Mouse (Mus musculus) midbrain, embryonic 16.5 days (tissue): ENCODE data around the gene Ogfod1. TPM values are rescaled to one million over a fixed set of nuclear protein-coding genes. Genes with fewer than 3 reads are reported as not detected.

Experiments
- ATAC-seq: fragments of 200-750 bp; cut with Nextera tagmentation; 2 replicates; pipeline ENCODE4 v1.8.0; 2017; ENCODE audit warnings: moderate TSS enrichment
- H3K27ac ChIP-seq: fragments of 300-500 bp; sonication (generic); 2 replicates; pipeline ENCODE4 v1.5.1; 2014; ENCODE audit warnings: mild to moderate bottlenecking, low read length, mixed read lengths
- H3K27me3 ChIP-seq: fragments of 300-500 bp; sonication (generic); 2 replicates; pipeline ENCODE4 v1.6.1; 2014; ENCODE audit warnings: low read depth, low read length, mixed read lengths; ENCODE audit not compliant: control insufficient read depth, insufficient read depth
- H3K36me3 ChIP-seq: fragments of 300-500 bp; sonication (generic); 2 replicates; pipeline ENCODE4 v1.6.1; 2014; ENCODE audit warnings: mild to moderate bottlenecking, low read length, moderate library complexity, mixed read lengths; ENCODE audit not compliant: control insufficient read depth, insufficient read depth
- H3K4me1 ChIP-seq: fragments of 300-500 bp; sonication (generic); 2 replicates; pipeline ENCODE4 v1.6.1; 2014; ENCODE audit warnings: mild to moderate bottlenecking, low read length, mixed read lengths; ENCODE audit not compliant: control insufficient read depth, insufficient read depth
- H3K4me2 ChIP-seq: fragments of 300-500 bp; sonication (generic); 2 replicates; pipeline ENCODE4 v1.6.1; 2014; ENCODE audit warnings: mild to moderate bottlenecking, low read length, mixed read lengths
- H3K4me3 ChIP-seq: fragments of 300-500 bp; sonication (generic); 2 replicates; pipeline ENCODE4 v1.5.1; 2014; ENCODE audit warnings: low read depth, mild to moderate bottlenecking, low read length, moderate library complexity, mixed read lengths
- H3K9ac ChIP-seq: fragments of 300-500 bp; sonication (generic); 2 replicates; pipeline ENCODE4 v1.6.1; 2014; ENCODE audit warnings: low read depth, low read length, mixed read lengths
- H3K9me3 ChIP-seq: fragments of 300-500 bp; sonication (generic); replicated peaks from 2 replicates; pipeline ENCODE4 v1.6.1; 2014; ENCODE audit warnings: mild to moderate bottlenecking, low read length, mixed read lengths; ENCODE audit not compliant: control insufficient read depth, poor library complexity, severe bottlenecking
- WGBS: fragments of 180-500 bp; shearing (Covaris S2); extraction: QIAGEN DNeasy Blood & Tissue Kit; methylation state at CpG from one replicate; pipeline ENCODE4 v1.1.7; 2014; 5-methylcytosine and 5-hydroxymethylcytosine counted together
- polyA plus RNA-seq: library from polyadenylated mRNA; unstranded; fragments of >200 nt; fragmentation: Nextera tagmentation; extraction: Ambion mirVana; gene quantifications from 2 replicates; pipeline ENCODE4 v1.2.1, GENCODE M21; 2015

Gene Ogfod1
- polyA plus RNA-seq, result 18.0 and 18.3 TPM in 2 replicates

DNA sequence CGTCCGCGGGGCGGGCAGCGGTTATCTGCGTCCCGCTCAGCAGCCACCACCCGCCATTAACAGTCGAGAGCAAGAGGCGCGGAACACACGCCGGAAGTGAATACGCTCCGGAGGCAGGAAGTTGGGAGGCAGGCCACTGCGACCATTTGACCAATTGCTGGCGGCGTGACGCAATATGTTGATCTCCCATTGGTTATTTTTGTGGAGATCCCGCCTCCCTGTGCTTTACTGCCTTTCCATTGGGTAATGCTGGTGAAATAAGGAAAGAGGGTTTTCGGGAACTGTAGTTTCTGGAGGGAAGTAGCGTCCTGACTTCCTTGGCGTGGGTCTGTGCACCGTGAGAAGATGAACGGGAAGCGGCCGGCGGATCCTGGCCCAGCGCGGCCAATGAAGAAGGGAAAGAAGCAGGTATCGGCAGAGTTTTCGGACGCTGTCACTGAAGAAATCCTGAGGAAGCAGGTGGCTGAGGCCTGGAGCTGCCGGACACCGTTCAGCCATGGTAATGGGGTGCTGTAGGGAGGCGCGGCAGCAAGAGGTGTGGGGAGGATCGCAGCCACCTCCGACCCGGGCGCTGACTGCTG is at the start of gene Ogfod1, which contains the start of gene Nudt21:
Gene Ogfod1, plus strand, starts transcription at position 255 of the 581 bp plus-strand sequence.
Gene Nudt21, minus strand, starts transcription at position 88 of the 581 bp plus-strand sequence.
- under 1% methylated on average over 36 of the region's 41 CpGs for WGBS
- H3K27ac ChIP-seq, result peak within 1 kb of the TSS; percentile 82
- no peaks in the 10 kb centered on the region for H3K9me3 ChIP-seq
- peak within 1 kb of the TSS; percentile 85 for H3K4me3 ChIP-seq
- H3K36me3 ChIP-seq, result no peaks in the 10 kb centered on the region
- peaks cover 39% of the 10 kb centered on the region for H3K4me1 ChIP-seq
- H3K27me3 ChIP-seq, result no peaks in the 10 kb centered on the region
- H3K4me2 ChIP-seq, result peak within 1 kb of the TSS; percentile 93
- ATAC-seq, result peak; percentile 98
- peak within 1 kb of the TSS; percentile 79 for H3K9ac ChIP-seq

GRCm38 (mm10) chr8:93989739-93990138 is 47.3 kb upstream of the Ogfod1 start:
- Histone ChIP-seq H3K27ac (no peak overlapping the region), H3K4me3 (no peak overlapping the region), H3K4me1 (no peaks in the 10 kb centered on the region), H3K4me2 (no peak overlapping the region), H3K9ac (no peak overlapping the region), H3K36me3 (peaks cover 12% of the 10 kb centered on the region), H3K9me3 (no peaks in the 10 kb centered on the region), H3K27me3 (no peaks in the 10 kb centered on the region)
- WGBS, result 98% methylated on average over 4 of the region's 4 CpGs
- ATAC-seq, result no peak

DNA sequence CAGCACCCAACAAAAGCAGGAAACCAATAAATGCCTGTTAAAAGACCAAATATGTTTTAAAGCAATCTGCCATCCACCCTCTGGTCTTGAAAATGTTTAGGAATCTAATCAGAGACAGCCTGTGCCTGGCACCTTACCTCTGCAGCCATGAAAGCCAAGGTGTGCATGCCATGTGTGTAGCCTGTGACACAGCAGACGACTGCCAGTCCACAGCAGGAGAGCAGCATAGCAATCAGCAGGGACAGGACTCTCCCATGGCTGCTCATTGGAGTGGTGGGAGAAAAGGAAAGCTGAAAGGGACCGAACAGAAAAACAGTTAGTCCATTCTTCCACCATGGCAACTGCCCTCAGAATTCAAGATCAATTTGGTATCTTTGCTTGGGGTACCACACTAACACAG is 38.0 kb upstream of the Ogfod1 start:
- 82% methylated on average over 2 of the region's 2 CpGs for WGBS
- H3K36me3 ChIP-seq, result peaks cover 19% of the 10 kb centered on the region

GRCm38 (mm10) chr8:94004139-94004538 is 32.9 kb upstream of the Ogfod1 start:
- peaks cover 13% of the 10 kb centered on the region for H3K36me3 ChIP-seq
- no peak for ATAC-seq
- no peaks in the 10 kb centered on the region for H3K27me3 ChIP-seq
- WGBS, result 83% methylated on average over 9 of the region's 9 CpGs
- H3K4me1 ChIP-seq, result peaks cover 3% of the 10 kb centered on the region
- H3K4me3 ChIP-seq, result no peak overlapping the region
- no peak overlapping the region for H3K27ac ChIP-seq
- no peaks in the 10 kb centered on the region for H3K9me3 ChIP-seq
- no peak overlapping the region for H3K9ac ChIP-seq
- no peak overlapping the region for H3K4me2 ChIP-seq

More for the DNA sequence above, 38.0 kb upstream of the Ogfod1 start:
- H3K9me3 ChIP-seq, result no peaks in the 10 kb centered on the region
- H3K4me1 ChIP-seq, result no peaks in the 10 kb centered on the region
- no peak overlapping the region for H3K9ac ChIP-seq
- no peak overlapping the region for H3K4me3 ChIP-seq
- no peaks in the 10 kb centered on the region for H3K27me3 ChIP-seq
- no peak overlapping the region for H3K4me2 ChIP-seq
- ATAC-seq, result no peak
- H3K27ac ChIP-seq, result no peak overlapping the region

DNA sequence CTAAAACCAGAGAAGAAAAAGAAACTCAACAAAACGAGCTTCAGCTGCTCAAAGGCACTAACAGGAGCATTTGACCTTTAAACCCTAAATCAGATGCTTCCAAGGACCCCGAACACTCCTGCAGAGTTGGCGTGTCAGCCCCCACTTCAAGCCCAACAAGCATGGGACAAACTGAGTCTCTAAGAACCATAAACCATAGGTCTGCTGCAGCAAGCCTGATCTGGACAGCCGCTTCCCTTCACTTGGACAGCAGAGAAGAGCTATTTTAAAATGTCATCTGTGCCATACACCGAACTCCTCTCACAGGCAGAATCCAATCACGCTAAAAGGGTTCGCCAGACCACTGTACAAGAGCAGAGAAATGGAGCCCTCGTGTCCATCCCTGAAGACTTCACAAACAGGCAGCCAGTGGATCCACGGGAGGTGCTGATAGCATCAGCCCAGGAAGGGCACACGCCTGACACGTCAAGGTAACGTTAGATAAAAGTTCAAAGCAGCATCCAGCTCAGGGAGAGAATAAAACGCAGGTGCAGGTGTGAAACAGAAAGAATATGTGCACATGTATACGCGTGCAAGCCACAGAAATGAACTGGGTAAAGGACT is 27.7 kb upstream of the Ogfod1 start:
- Histone ChIP-seq H3K27ac (no peak overlapping the region), H3K9ac (no peak overlapping the region), H3K36me3 (no peaks in the 10 kb centered on the region), H3K4me2 (no peak overlapping the region), H3K27me3 (no peaks in the 10 kb centered on the region), H3K4me3 (no peak overlapping the region), H3K4me1 (peaks cover 30% of the 10 kb centered on the region), H3K9me3 (no peaks in the 10 kb centered on the region)
- WGBS, result 67% methylated on average over 15 of the region's 15 CpGs
- ATAC-seq, result no peak

DNA sequence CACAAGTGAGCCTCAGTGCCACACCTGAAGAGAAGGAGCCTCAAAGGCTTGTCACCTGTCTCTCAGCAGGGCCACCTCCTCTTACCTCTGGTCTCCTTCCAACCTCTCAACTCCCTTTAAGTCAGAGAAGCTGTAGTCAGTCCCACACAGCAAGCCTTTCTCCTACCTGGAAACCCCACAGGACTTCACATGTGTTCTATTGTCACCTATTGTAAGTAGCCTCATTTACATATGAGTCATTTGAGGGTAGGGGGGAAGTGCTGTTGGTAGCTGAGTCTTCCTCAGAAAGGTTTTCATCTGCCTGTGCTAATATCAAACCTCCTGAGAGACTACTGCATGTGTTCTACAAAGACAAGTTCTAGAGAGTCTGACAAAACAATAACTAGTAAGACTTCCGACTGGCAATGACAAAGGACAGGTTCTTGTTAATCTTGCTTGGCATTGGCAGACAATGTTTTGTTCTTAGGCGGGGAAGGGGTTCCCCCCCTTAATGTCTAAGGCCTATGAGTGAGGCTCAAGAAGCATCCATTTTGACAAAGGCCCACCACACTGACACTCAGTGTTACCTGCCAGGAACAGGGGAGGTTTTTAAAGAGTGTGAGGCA is 26.8 kb upstream of the Ogfod1 start:
- 41% methylated on average over 2 of the region's 2 CpGs for WGBS
- Histone ChIP-seq H3K4me1 (peaks cover 30% of the 10 kb centered on the region), H3K27ac (no peak overlapping the region), H3K4me2 (peak overlapping the region; percentile 38), H3K36me3 (no peaks in the 10 kb centered on the region), H3K9ac (peak overlapping the region; percentile 11; the same call in 1 of the 2 replicates), H3K27me3 (no peaks in the 10 kb centered on the region), H3K9me3 (no peaks in the 10 kb centered on the region), H3K4me3 (0 out of 2 replicates have a peak overlapping the region, but pooled peaks have one; percentile 1)
- ATAC-seq, result no peak

DNA sequence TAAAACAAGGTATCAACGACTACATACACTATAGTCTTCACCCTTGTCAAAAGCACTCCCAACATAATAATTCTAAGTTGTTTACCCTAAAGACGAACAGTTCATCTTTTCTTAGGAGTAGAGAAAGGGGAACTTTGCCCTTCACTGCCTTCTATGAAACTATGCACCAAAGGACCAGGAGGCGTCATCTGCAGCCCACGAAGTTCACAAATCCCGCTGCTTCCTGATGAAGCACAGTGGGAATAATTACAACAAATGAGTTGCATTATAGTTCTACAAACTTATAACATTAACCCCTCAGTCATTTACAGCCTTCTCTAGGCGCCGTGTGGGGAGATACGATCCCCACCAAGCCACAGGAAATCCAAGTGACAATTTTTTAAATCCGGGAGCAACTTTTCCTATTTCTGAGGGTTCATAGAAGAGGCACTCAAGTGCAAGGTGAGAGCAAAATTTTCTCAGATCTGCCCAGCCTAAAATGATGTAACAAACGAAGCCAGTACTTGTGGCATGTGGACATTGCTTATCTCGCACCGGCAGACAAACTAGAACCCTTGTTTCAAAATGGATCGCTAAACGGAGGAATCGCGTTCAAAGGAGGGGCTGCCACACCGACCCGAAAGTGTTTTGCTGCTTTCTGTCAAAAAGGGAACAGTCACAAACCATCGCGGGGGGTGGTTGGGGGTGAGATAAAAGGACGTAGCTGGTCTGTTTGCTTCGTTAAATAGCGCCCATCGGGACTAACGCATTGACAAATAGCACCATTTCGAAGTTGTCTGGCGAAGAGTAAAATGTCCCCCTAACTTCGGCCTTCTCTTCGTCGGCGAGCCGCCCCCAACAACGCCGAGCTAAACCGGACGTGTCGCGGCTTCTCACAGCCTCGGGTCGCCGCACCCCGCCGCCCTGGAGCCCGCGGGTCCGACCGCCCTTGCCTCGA is 25.7 kb upstream of the Ogfod1 start:
- Histone ChIP-seq H3K9ac (peak overlapping the region; percentile 100), H3K27me3 (no peaks in the 10 kb centered on the region)

DNA sequence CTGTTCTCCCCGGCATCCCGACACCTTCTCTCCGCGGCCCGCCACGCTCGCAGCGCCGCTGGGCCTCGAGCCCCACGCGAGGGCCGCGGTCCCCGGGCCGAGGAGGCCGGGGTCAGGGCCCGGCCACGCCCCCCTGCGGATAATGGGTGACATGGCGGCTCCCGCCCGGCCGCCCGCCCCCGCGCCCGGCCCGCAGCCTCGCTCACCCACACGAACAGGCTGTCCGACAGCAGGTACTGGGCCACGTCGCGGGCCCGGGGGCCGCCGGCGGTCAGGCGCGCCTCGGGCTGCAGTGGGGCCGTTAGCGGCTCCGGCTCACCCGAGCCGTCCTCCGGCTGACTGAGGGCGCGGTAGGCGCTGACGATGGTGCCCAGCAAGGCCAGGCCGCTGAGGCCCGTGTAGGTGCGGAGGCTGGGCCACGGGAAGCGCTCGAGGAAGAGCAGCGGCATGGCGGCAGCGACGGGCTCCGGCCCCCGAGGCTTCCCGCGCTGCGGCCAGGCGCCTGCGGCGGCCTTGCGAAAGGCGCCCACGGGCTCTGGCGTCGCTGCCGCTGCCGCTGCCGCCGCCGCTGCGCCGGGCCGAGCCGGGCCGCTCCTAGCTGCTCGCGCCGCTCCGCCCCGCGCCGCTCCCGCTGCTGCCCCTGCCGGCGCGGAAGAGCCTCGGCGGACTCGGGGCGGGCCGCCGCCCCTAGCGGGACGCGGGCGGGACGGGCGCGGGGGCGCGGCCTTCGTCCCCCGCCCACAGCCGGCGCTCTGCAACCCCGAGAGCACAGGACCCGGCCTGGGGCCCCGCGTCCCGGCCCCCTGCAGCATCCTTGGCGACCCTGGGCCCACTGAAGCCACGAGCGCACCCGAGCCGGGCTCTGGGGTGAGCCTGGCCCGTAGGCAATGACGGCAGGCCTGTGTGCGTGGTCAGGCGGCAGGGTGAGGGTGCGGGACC is 24.7 kb upstream of the Ogfod1 start, which contains the start of gene Amfr:
Gene Amfr, minus strand, starts transcription at position 830 of the 939 bp plus-strand sequence.
- Histone ChIP-seq H3K4me3 (peak within 1 kb of the TSS; percentile 97), H3K36me3 (no peaks in the 10 kb centered on the region), H3K4me2 (peak within 1 kb of the TSS; percentile 93), H3K27me3 (no peaks in the 10 kb centered on the region), H3K4me1 (peaks cover 30% of the 10 kb centered on the region), H3K27ac (peak within 1 kb of the TSS; percentile 96), H3K9me3 (no peaks in the 10 kb centered on the region), H3K9ac (peak within 1 kb of the TSS; percentile 100)
- WGBS, result under 1% methylated on average over 86 of the region's 130 CpGs
- peak; percentile 92 for ATAC-seq

More for the DNA sequence above, 25.7 kb upstream of the Ogfod1 start:
- Histone ChIP-seq H3K4me1 (peaks cover 30% of the 10 kb centered on the region), H3K4me3 (peak overlapping the region; percentile 97), H3K4me2 (peak overlapping the region; percentile 93), H3K36me3 (no peaks in the 10 kb centered on the region), H3K27ac (peak overlapping the region; percentile 96), H3K9me3 (no peaks in the 10 kb centered on the region)
- 3% methylated on average over 48 of the region's 48 CpGs for WGBS
- ATAC-seq, result no peak
